Mouse (Mus musculus): ENCODE measurements at regions not wholly inside any gene's neighbourhood (a gene's known extent, or its start where the extent isn't known, plus 50 kb on each side); places are given as distances from the start of the nearest gene placed in this dataset.
"Not testable (repeated sequence)": the region's sequence is repeated elsewhere in the genome, so short reads cannot be mapped to it uniquely, and the experiment has no call there.

GRCm38 (mm10) chr17:69841308-69841707 lies 127.6 kb upstream of the Dlgap1 start:
- H3K4me3 ChIP-seq (replicated peaks in 1 of 3; ENCODE audit: low read depth in 2 of 3, low read length in 2 of 3, poor library complexity in 1 of 3): no peak overlapping the region
- peaks cover 14% of the 10 kb centered on the region for H3K9me3 ChIP-seq (replicated peaks; ENCODE audit: low read length)
- H3K27me3 ChIP-seq (replicated peaks): no peaks in the 10 kb centered on the region
- TF ChIP-seq ETS1 (conservative IDR thresholded peaks at IDR 0.05; ENCODE audit: low read depth, low read length): no peak
- no peaks in the 10 kb centered on the region for H3K36me3 ChIP-seq (replicated peaks in 1 of 2; ENCODE audit: control insufficient read depth in 1 of 2, insufficient read depth in 1 of 2, low read length in 1 of 2)
- no peak overlapping the region for H3K9ac ChIP-seq (ENCODE audit: insufficient read depth, low read depth)
- no peak overlapping the region for H3K27ac ChIP-seq (ENCODE audit: insufficient read depth, low read depth)
- H3K79me2 ChIP-seq (replicated peaks; ENCODE audit: control insufficient read depth, extremely low read depth, insufficient read depth, poor library complexity, severe bottlenecking): no peaks in the 10 kb centered on the region
- H3K4me2 ChIP-seq (ENCODE audit: insufficient read depth, low read depth, poor library complexity, severe bottlenecking): no peak overlapping the region
- in situ Hi-C loops (cut with MboI; ENCODE audit: low pct_ligation_motif_present, low pct_unique_long_range_greater_than_20kb, low sequenced_read_pairs) (no loop called here), dilution Hi-C loops (cut with MboI; ENCODE audit: extremely low pct_ligation_motif_present, extremely low pct_unique_long_range_greater_than_20kb, low sequenced_read_pairs) (no loop called here)
- no peak for DNase-seq (ENCODE audit: extremely low read depth)
- H3K4me1 ChIP-seq (ENCODE audit: control insufficient read depth in 1 of 2, insufficient read depth in 2 of 2): no peaks in the 10 kb centered on the region

DNA sequence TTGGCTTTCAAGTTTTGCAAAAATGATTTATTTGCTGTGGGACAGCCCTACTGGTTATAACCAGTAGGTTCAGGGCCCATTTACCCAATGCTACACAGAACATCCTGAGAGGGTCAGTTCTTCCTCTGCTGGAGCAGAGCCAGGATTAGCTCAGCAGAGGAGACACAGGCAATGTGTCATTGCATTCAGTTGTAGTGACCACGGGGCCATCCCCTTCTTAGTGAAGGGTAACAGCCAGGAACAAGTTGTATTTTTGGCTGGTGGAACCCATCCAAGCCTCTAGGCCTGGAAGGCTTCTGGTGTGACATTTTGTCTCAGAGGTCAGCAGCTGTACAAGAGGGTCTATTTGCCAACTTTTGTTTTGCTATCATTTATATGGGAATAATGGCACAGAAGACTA lies 120.6 kb upstream of the Dlgap1 start:
- TF ChIP-seq ELF1 (IDR thresholded peaks at IDR 0.05; ENCODE audit: low read depth, low read length) (no peak), JUN (IDR thresholded peaks at IDR 0.05; ENCODE audit: insufficient read depth, low read depth, low read length) (no peak), ETS1 (conservative IDR thresholded peaks at IDR 0.05; ENCODE audit: low read depth, low read length) (no peak), MXI1 (IDR thresholded peaks at IDR 0.05; ENCODE audit: low read depth, low read length) (no peak), POLR2A (IDR thresholded peaks at IDR 0.05; ENCODE audit: low read depth, low read length) (no peak), RCOR1 (conservative IDR thresholded peaks at IDR 0.05; ENCODE audit: low read depth, low read length) (no peak), ZMIZ1 (IDR thresholded peaks at IDR 0.05; ENCODE audit: low read depth, low read length) (no peak), CTCF (conservative IDR thresholded peaks at IDR 0.05 in 1 of 2, IDR thresholded peaks at IDR 0.05 in 1 of 2; ENCODE audit: low read depth in 2 of 2, low read length in 2 of 2) (no peak), POLR2AphosphoS2 (IDR thresholded peaks at IDR 0.05; ENCODE audit: low read depth, low read length) (no peak), NELFE (IDR thresholded peaks at IDR 0.05; ENCODE audit: low read depth, low read length) (no peak), ZNF384 (IDR thresholded peaks at IDR 0.05; ENCODE audit: low read depth, low read length) (no peak), ZKSCAN1 (IDR thresholded peaks at IDR 0.05; ENCODE audit: borderline replicate concordance, low read depth, low read length) (no peak), EP300 (IDR thresholded peaks at IDR 0.05; ENCODE audit: low read length) (no peak), UBTF (IDR thresholded peaks at IDR 0.05; ENCODE audit: low read depth, low read length) (no peak)
- in situ Hi-C loops (cut with MboI; ENCODE audit: low pct_ligation_motif_present, low pct_unique_long_range_greater_than_20kb, low sequenced_read_pairs) (no loop called here), dilution Hi-C loops (cut with MboI; ENCODE audit: extremely low pct_ligation_motif_present, extremely low pct_unique_long_range_greater_than_20kb, low sequenced_read_pairs) (no loop called here)
- H3K27me3 ChIP-seq (replicated peaks): no peaks in the 10 kb centered on the region
- H3K9ac ChIP-seq (ENCODE audit: insufficient read depth, low read depth): no peak overlapping the region
- no peaks in the 10 kb centered on the region for H3K79me2 ChIP-seq (replicated peaks; ENCODE audit: control insufficient read depth, extremely low read depth, insufficient read depth, poor library complexity, severe bottlenecking)
- no peaks in the 10 kb centered on the region for H3K36me3 ChIP-seq (replicated peaks in 1 of 2; ENCODE audit: control insufficient read depth in 1 of 2, insufficient read depth in 1 of 2, low read length in 1 of 2)
- H3K4me1 ChIP-seq (ENCODE audit: control insufficient read depth in 1 of 2, insufficient read depth in 2 of 2): no peaks in the 10 kb centered on the region
- H3K27ac ChIP-seq (ENCODE audit: insufficient read depth, low read depth): no peak overlapping the region
- DNase-seq (ENCODE audit: extremely low read depth): no peak
- no peak overlapping the region for H3K4me2 ChIP-seq (ENCODE audit: insufficient read depth, low read depth, poor library complexity, severe bottlenecking)
- no peak overlapping the region for H3K4me3 ChIP-seq (replicated peaks in 1 of 3; ENCODE audit: low read depth in 2 of 3, low read length in 2 of 3, poor library complexity in 1 of 3)
- H3K9me3 ChIP-seq (replicated peaks; ENCODE audit: low read length): peaks cover 48% of the 10 kb centered on the region

DNA sequence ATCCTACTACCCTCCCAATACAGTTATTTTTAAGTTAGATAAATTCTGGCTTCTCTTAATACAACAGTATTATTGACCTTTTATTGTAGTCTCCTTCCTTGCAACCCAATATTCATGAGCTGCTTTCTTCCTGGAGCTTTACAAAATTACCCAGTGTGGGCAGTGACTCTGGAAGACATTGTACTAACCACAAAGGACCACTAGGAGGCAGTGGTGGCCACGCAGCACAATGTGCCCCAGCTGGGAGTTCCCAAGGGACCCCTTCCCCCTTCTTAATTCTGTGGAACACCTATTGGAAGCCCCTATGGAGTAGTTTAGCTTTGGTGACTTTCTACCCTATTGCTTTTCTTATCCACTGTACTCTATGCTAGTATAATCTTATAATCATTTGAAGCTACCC lies 118.8 kb upstream of the Dlgap1 start:
- H3K27me3 ChIP-seq (replicated peaks): no peaks in the 10 kb centered on the region
- H3K36me3 ChIP-seq (replicated peaks in 1 of 2; ENCODE audit: control insufficient read depth in 1 of 2, insufficient read depth in 1 of 2, low read length in 1 of 2): no peaks in the 10 kb centered on the region
- in situ Hi-C loops (cut with MboI; ENCODE audit: low pct_ligation_motif_present, low pct_unique_long_range_greater_than_20kb, low sequenced_read_pairs): no loop called here
- H3K9ac ChIP-seq (ENCODE audit: insufficient read depth, low read depth): no peak overlapping the region
- no peak for TF ChIP-seq UBTF (IDR thresholded peaks at IDR 0.05; ENCODE audit: low read depth, low read length)
- no peak for TF ChIP-seq ZKSCAN1 (IDR thresholded peaks at IDR 0.05; ENCODE audit: borderline replicate concordance, low read depth, low read length)
- TF ChIP-seq KAT2A (IDR thresholded peaks at IDR 0.05; ENCODE audit: insufficient replicate concordance, low read length): no peak
- no peak for TF ChIP-seq MAFK (IDR thresholded peaks at IDR 0.05; ENCODE audit: insufficient replicate concordance, low read length)
- no peak overlapping the region for H3K4me2 ChIP-seq (ENCODE audit: insufficient read depth, low read depth, poor library complexity, severe bottlenecking)
- dilution Hi-C loops (cut with MboI; ENCODE audit: extremely low pct_ligation_motif_present, extremely low pct_unique_long_range_greater_than_20kb, low sequenced_read_pairs): no loop called here
- no peaks in the 10 kb centered on the region for H3K4me1 ChIP-seq (ENCODE audit: control insufficient read depth in 1 of 2, insufficient read depth in 2 of 2)
- peaks cover 57% of the 10 kb centered on the region for H3K9me3 ChIP-seq (replicated peaks; ENCODE audit: low read length)
- no peak overlapping the region for H3K4me3 ChIP-seq (replicated peaks in 1 of 3; ENCODE audit: low read depth in 2 of 3, low read length in 2 of 3, poor library complexity in 1 of 3)
- DNase-seq (ENCODE audit: extremely low read depth): no peak
- H3K79me2 ChIP-seq (replicated peaks; ENCODE audit: control insufficient read depth, extremely low read depth, insufficient read depth, poor library complexity, severe bottlenecking): no peaks in the 10 kb centered on the region
- no peak overlapping the region for H3K27ac ChIP-seq (ENCODE audit: insufficient read depth, low read depth)

GRCm38 (mm10) chr17:69879958-69880357 lies 88.9 kb upstream of the Dlgap1 start:
- H3K4me1 ChIP-seq (ENCODE audit: control insufficient read depth in 1 of 2, insufficient read depth in 2 of 2); dilution Hi-C loops (cut with MboI; ENCODE audit: extremely low pct_ligation_motif_present, extremely low pct_unique_long_range_greater_than_20kb, low sequenced_read_pairs); H3K4me3 ChIP-seq (replicated peaks in 1 of 3; ENCODE audit: low read depth in 2 of 3, low read length in 2 of 3, poor library complexity in 1 of 3); H3K79me2 ChIP-seq (replicated peaks; ENCODE audit: control insufficient read depth, extremely low read depth, insufficient read depth, poor library complexity, severe bottlenecking); H3K27ac ChIP-seq (ENCODE audit: insufficient read depth, low read depth); H3K27me3 ChIP-seq (replicated peaks); H3K9ac ChIP-seq (ENCODE audit: insufficient read depth, low read depth); H3K4me2 ChIP-seq (ENCODE audit: insufficient read depth, low read depth, poor library complexity, severe bottlenecking); DNase-seq (ENCODE audit: extremely low read depth); H3K36me3 ChIP-seq (replicated peaks in 1 of 2; ENCODE audit: control insufficient read depth in 1 of 2, insufficient read depth in 1 of 2, low read length in 1 of 2); in situ Hi-C loops (cut with MboI; ENCODE audit: low pct_ligation_motif_present, low pct_unique_long_range_greater_than_20kb, low sequenced_read_pairs): not testable (repeated sequence)
- peaks cover 53% of the 10 kb centered on the region for H3K9me3 ChIP-seq (replicated peaks; ENCODE audit: low read length)

Data from CH12.LX (cell line).